Mouse (Mus musculus) B cell, adult 62 days (primary cell): ENCODE measurements around the gene Cited2. TPM values are rescaled to one million over a fixed set of nuclear protein-coding genes. Genes with fewer than 3 reads are reported as not detected.

Source experiments
- total RNA-seq: library from RNA; stranded (reverse); gene quantifications from 4 replicates; pipeline ENCODE4 v1.2.4, GENCODE M21; 2023

Gene Cited2
- total RNA-seq, result 32.1 to 41.1 TPM (median 39.6 TPM) in 4 replicates

DNA sequence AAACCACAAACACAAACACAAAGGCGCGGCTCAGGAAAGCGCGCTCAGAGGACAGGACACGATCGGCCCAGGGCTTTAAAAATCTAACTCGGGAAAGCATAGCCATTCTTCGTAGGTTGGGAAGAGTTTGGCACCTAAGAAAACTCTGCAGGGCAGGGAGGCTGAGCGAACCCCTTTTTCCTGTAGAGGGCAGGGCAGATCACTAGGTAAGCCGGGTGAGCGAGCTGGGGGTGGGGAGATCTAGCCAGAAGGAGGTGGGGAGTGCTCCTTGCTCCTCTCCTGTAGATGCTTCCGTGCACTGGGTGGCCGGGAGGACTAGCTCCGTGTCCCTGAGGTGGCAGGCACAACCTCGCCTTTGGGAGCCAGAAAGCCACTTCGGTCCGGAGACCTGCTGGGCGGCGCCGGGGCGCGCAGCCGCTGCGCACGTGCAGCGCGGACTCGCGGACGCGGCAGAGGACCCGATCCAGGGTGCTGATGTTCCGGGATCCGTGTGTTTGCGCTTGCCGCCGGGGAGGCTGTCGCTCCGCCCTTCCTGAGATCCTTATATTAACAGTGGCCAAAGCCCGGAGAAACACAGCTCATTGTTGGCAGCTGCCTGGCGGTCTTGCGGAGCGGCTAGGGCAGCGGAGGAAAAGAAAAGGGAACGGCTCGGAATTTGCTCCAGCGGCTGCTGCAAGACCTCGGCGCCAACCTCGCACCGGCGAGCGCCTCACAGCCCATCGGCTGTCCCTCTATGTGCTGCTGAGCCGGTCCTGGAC is at the start of gene Cited2:
Cited2 (plus strand) TSS at position 566 of the 758 bp plus-strand sequence.

Other genes starting within 250 kb of the Cited2 start
- gene Txlnb, start 73.0 kb downstream of the Cited2 start, total RNA-seq, result 0.18 to 0.36 TPM (median 0.26 TPM) in 3 of 4 replicates, not detected in the other
- 73.2 to 82.8 TPM (median 77.5 TPM) in 4 replicates for gene Heca, start 224.8 kb downstream of the Cited2 start, total RNA-seq